19 mouse cellular contexts compared by ENCODE assay signal in genomic region chr6:61247842-61248472, GRCm38 (mm10).
DNase-seq lines count a peak whose midpoint lies in the region; ATAC-seq lines count a peak whose summit lies in the region.
"Had no signal": no experiment of that assay in that cellular context is flagged by ENCODE, and none has a peak within 500 bp of the region (broad histone marks: within the 10 kb centered on the region; RNA-seq: fewer than 3 reads in every experiment).

No protein-coding gene starts in this region.

- H3K4me3 ChIP-seq in hindbrain, embryonic 12.5 days, result no peak overlapping the region
- H3K4me3 ChIP-seq in hindbrain, embryonic 11.5 days (ENCODE audit: low read depth, low read length), result no peak overlapping the region
- H3K4me3 ChIP-seq in neural tube, embryonic 13.5 days, result no peak overlapping the region
- H3K4me3 ChIP-seq in neural tube, embryonic 15.5 days (replicated peaks), result no peak overlapping the region
- no peak overlapping the region for H3K4me3 ChIP-seq in forebrain, embryonic 15.5 days
- H3K4me3 ChIP-seq in midbrain, embryonic 10.5 days, result no peak overlapping the region
- H3K4me3 ChIP-seq: embryonic facial prominence, embryonic 13.5 days; heart, embryonic 10.5 days had no signal

- H3K4me2 ChIP-seq in hindbrain, embryonic 12.5 days (replicated peaks), result no peak overlapping the region
- H3K4me2 ChIP-seq in hindbrain, embryonic 11.5 days (replicated peaks; ENCODE audit: low read depth, low read length), result no peak overlapping the region
- H3K4me2 ChIP-seq in neural tube, embryonic 13.5 days, result no peak overlapping the region
- H3K4me2 ChIP-seq in neural tube, embryonic 15.5 days, result no peak overlapping the region
- H3K4me2 ChIP-seq in forebrain, embryonic 15.5 days (replicated peaks), result no peak overlapping the region
- H3K4me2 ChIP-seq: embryonic facial prominence, embryonic 13.5 days had no signal

- no peak for DNase-seq in hindbrain, embryonic 11.5 days (ENCODE audit: low spot score)
- no peak for DNase-seq in midbrain, embryonic 10.5 days (ENCODE audit: low spot score)
- DNase-seq: adrenal gland, postnatal 14 days; cerebellum, adult 18-20 months; cerebellum, adult 9-11 months; cerebellum, postnatal 36 days; gastrocnemius, postnatal 10 days; heart, adult 18-20 months; heart, postnatal 10 days; heart, postnatal 4 days; kidney, adult 8-10 months had no signal

- ATAC-seq in hindbrain, embryonic 12.5 days (ENCODE audit: low FRiP score), result 0 out of 2 replicates have a peak, but pooled peaks have one; percentile 22
- ATAC-seq in hindbrain, embryonic 11.5 days (ENCODE audit: low FRiP score), result no peak
- no peak for ATAC-seq in neural tube, embryonic 13.5 days (ENCODE audit: low read depth)
- ATAC-seq in neural tube, embryonic 15.5 days (ENCODE audit: low FRiP score), result no peak
- peak; percentile 47; the same call in 1 of the 2 replicates for ATAC-seq in forebrain, embryonic 15.5 days (replicated peaks)
- ATAC-seq: inflammation-experienced regulatory T-cells, adult 6 months; intestine, postnatal 0 days had no signal

- H3K36me3 ChIP-seq in hindbrain, embryonic 12.5 days, result no peaks in the 10 kb centered on the region
- no peaks in the 10 kb centered on the region for H3K36me3 ChIP-seq in hindbrain, embryonic 11.5 days (ENCODE audit: control insufficient read depth, insufficient read depth, low read length)
- H3K36me3 ChIP-seq in neural tube, embryonic 13.5 days, result no peaks in the 10 kb centered on the region
- no peaks in the 10 kb centered on the region for H3K36me3 ChIP-seq in neural tube, embryonic 15.5 days
- H3K36me3 ChIP-seq in forebrain, embryonic 15.5 days, result no peaks in the 10 kb centered on the region
- no peaks in the 10 kb centered on the region for H3K36me3 ChIP-seq in midbrain, embryonic 10.5 days
- H3K36me3 ChIP-seq: embryonic facial prominence, embryonic 13.5 days; heart, embryonic 10.5 days had no signal

- no peaks in the 10 kb centered on the region for H3K27me3 ChIP-seq in hindbrain, embryonic 12.5 days
- H3K27me3 ChIP-seq in hindbrain, embryonic 11.5 days (ENCODE audit: control insufficient read depth, insufficient read depth, low read length), result no peaks in the 10 kb centered on the region
- H3K27me3 ChIP-seq in neural tube, embryonic 13.5 days, result no peaks in the 10 kb centered on the region
- H3K27me3 ChIP-seq in neural tube, embryonic 15.5 days (replicated peaks), result no peaks in the 10 kb centered on the region
- H3K27me3 ChIP-seq in forebrain, embryonic 15.5 days, result no peaks in the 10 kb centered on the region
- no peaks in the 10 kb centered on the region for H3K27me3 ChIP-seq in midbrain, embryonic 10.5 days (ENCODE audit: low read depth, poor library complexity, severe bottlenecking)
- H3K27me3 ChIP-seq: embryonic facial prominence, embryonic 13.5 days had no signal

- H3K9ac ChIP-seq in hindbrain, embryonic 12.5 days, result no peak overlapping the region
- H3K9ac ChIP-seq in hindbrain, embryonic 11.5 days (ENCODE audit: low read depth, low read length), result no peak overlapping the region
- H3K9ac ChIP-seq in neural tube, embryonic 13.5 days, result no peak overlapping the region
- H3K9ac ChIP-seq in neural tube, embryonic 15.5 days (replicated peaks), result no peak overlapping the region
- H3K9ac ChIP-seq in forebrain, embryonic 15.5 days (replicated peaks), result no peak overlapping the region
- H3K9ac ChIP-seq: embryonic facial prominence, embryonic 13.5 days had no signal

- WGBS in hindbrain, embryonic 12.5 days, result 70% methylated on average over 4 of the region's 4 CpGs
- 87% methylated on average over 4 of the region's 4 CpGs for WGBS in hindbrain, embryonic 11.5 days
- WGBS in neural tube, embryonic 13.5 days, result 73% methylated on average over 4 of the region's 4 CpGs
- 69% methylated on average over 4 of the region's 4 CpGs for WGBS in neural tube, embryonic 15.5 days
- WGBS in forebrain, embryonic 15.5 days, result 67% methylated on average over 4 of the region's 4 CpGs
- 89% methylated on average over 4 of the region's 4 CpGs for WGBS in midbrain, embryonic 10.5 days

- no peaks in the 10 kb centered on the region for H3K9me3 ChIP-seq in hindbrain, embryonic 12.5 days (replicated peaks)
- H3K9me3 ChIP-seq in hindbrain, embryonic 11.5 days (ENCODE audit: control insufficient read depth, low read length), result no peaks in the 10 kb centered on the region
- H3K9me3 ChIP-seq in neural tube, embryonic 13.5 days, result no peaks in the 10 kb centered on the region
- no peaks in the 10 kb centered on the region for H3K9me3 ChIP-seq in neural tube, embryonic 15.5 days (replicated peaks)
- H3K9me3 ChIP-seq in forebrain, embryonic 15.5 days, result no peaks in the 10 kb centered on the region
- H3K9me3 ChIP-seq in midbrain, embryonic 10.5 days (replicated peaks), result no peaks in the 10 kb centered on the region
- H3K9me3 ChIP-seq: embryonic facial prominence, embryonic 13.5 days; heart, embryonic 10.5 days had no signal

- no peak overlapping the region for H3K27ac ChIP-seq in hindbrain, embryonic 12.5 days
- H3K27ac ChIP-seq in hindbrain, embryonic 11.5 days (ENCODE audit: low read depth, low read length), result no peak overlapping the region
- 0 out of 2 replicates have a peak overlapping the region, but pooled peaks have one; percentile 11 for H3K27ac ChIP-seq in neural tube, embryonic 13.5 days (replicated peaks)
- no peak overlapping the region for H3K27ac ChIP-seq in neural tube, embryonic 15.5 days (replicated peaks)
- H3K27ac ChIP-seq in forebrain, embryonic 15.5 days (replicated peaks), result peak overlapping the region; percentile 41
- no peak overlapping the region for H3K27ac ChIP-seq in midbrain, embryonic 10.5 days (replicated peaks)
- H3K27ac ChIP-seq: embryonic facial prominence, embryonic 13.5 days; heart, embryonic 10.5 days had no signal

- no peaks in the 10 kb centered on the region for H3K4me1 ChIP-seq in hindbrain, embryonic 12.5 days
- H3K4me1 ChIP-seq in hindbrain, embryonic 11.5 days (replicated peaks; ENCODE audit: control insufficient read depth, insufficient read depth, low read length), result no peaks in the 10 kb centered on the region
- peaks cover 9% of the 10 kb centered on the region; the same call in 1 of the 2 replicates for H3K4me1 ChIP-seq in neural tube, embryonic 13.5 days (replicated peaks)
- peaks cover 5% of the 10 kb centered on the region; the same call in 1 of the 2 replicates for H3K4me1 ChIP-seq in neural tube, embryonic 15.5 days
- peaks cover 15% of the 10 kb centered on the region for H3K4me1 ChIP-seq in forebrain, embryonic 15.5 days
- no peaks in the 10 kb centered on the region for H3K4me1 ChIP-seq in midbrain, embryonic 10.5 days
- H3K4me1 ChIP-seq: embryonic facial prominence, embryonic 13.5 days; heart, embryonic 10.5 days had no signal

Comparison
In these comparisons a context has a peak if more than half of its experiments do, and no peak if none do; other contexts are left out.
1. ATAC-seq: peak in hindbrain, embryonic 12.5 days (single experiment) and forebrain, embryonic 15.5 days (single experiment); none in hindbrain, embryonic 11.5 days (single experiment), neural tube, embryonic 13.5 days (single experiment) and neural tube, embryonic 15.5 days (single experiment).
2. H3K27ac ChIP-seq: peak in neural tube, embryonic 13.5 days (single experiment) and forebrain, embryonic 15.5 days (single experiment); none in hindbrain, embryonic 12.5 days (single experiment), hindbrain, embryonic 11.5 days (single experiment), neural tube, embryonic 15.5 days (single experiment) and midbrain, embryonic 10.5 days (single experiment).